Mouse (Mus musculus): ENCODE data around the gene Gm20662.

The Gm20662 gene

DNA sequence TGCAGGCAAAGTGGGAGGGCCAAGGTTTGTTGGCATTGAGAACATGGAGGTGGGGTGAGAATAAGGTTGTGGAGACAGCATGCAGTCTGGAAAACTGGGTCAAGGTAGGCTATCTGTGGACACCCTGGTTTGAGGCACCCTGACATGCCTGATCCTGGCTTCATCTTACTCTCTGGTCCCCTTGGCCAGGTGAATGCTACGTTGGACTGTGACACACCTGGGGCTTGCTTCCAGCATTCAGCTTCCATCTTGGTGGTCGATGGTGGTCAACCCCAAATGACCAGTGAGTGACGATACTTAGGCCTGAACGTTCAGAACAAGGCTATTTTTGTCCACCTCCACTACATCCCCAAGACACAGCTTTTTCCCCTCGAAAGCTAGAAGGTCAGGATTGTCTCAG lies at the start of gene Gm20662:
TSS of gene Gm20662 (plus strand) at position 301 of the 400 bp plus-strand sequence.
- no peak for DNase-seq (ENCODE audit: low spot score)

GRCm38 (mm10) chr9:107947241-107948194 lies 48.6 kb upstream of the Gm20662 start:
- peak; percentile 43 for DNase-seq (ENCODE audit: low spot score)

DNA sequence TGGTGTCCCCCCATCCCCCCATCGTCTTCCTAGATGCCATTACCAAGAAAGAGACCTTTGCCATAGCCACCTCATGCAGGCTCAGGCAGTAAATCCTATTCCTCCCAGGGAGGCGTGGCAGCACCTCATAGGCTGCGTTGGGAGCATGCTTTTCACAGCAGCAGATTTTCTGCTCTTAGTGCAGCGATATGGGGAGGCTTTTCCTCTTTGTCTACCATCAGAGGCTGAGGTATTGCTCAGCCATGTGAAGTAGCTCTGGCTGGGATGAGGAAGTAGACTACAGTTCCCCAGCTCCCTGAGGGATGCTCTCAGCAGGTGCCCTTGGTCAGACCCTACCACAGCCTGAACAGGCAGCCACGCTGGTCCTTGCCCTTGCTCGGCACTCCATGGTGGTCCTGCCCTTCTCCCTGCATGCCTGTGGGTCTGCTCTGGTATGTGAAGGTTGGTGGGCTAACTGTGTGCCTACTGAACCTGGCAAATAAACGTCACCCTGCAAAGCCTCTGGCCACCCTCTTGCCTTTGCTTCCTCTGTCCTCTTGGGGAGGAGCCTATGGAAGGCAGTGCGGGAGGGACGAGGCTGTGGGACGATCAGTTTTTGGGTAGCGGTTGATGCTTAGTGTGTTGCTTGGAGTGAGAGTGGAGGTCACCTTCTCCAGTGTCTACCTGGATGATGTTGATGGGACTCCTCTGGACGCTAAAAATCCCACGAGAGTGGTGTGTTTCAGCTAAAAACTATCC lies 46.8 kb upstream of the Gm20662 start:
- DNase-seq (ENCODE audit: low spot score) = no peak

DNA sequence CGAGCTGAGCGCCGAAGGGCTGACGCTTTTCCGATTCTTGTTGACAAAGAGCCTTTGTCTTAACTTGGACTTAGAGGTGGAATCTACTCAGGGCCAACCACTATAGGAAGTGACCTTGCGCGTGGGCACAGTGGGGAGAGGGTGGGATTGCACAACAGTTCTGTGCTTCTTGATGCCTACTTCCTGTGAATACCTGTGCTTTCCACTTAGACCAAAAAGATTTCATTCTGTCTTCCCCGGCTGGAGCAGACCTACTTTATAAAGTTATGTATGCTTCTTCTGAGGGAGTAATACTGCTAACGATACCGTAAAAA lies 46.3 kb upstream of the Gm20662 start, which contains the start of gene Traip:
TSS of gene Traip (plus strand) at position 215 of the 314 bp plus-strand sequence.
- no peak for DNase-seq (ENCODE audit: low spot score)

- peak; percentile 92 for DNase-seq (ENCODE audit: low spot score)
Measured at GRCm38 (mm10) chr9:107950460-107951355, 45.4 kb upstream of the Gm20662 start.

GRCm38 (mm10) chr9:107955613-107956289 lies 40.4 kb upstream of the Gm20662 start:
- DNase-seq (ENCODE audit: low spot score) = no peak

- DNase-seq (ENCODE audit: low spot score) = no peak
Measured at GRCm38 (mm10) chr9:107957141-107957540, 39.0 kb upstream of the Gm20662 start.

DNA sequence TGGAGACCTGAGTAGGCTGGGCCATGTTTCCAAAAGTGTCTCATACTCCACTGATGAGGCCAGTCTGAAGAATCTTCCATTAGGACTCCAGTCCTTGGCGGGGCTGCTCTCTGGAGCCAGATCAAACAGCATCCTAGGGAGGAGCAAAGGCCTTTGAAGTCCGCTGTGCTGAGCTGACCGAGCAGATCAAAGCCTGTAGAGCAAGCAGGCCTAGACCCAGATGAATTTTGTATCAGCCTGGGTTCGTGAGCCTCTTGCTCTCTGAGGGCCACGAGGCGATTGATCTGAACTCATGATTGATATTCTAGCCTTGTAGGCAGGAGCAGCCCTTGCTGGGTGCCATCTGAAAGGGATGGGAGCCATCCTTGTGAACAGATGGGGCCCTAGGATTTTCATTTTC lies 36.3 kb upstream of the Gm20662 start:
- no peak for DNase-seq (ENCODE audit: low spot score)

DNA sequence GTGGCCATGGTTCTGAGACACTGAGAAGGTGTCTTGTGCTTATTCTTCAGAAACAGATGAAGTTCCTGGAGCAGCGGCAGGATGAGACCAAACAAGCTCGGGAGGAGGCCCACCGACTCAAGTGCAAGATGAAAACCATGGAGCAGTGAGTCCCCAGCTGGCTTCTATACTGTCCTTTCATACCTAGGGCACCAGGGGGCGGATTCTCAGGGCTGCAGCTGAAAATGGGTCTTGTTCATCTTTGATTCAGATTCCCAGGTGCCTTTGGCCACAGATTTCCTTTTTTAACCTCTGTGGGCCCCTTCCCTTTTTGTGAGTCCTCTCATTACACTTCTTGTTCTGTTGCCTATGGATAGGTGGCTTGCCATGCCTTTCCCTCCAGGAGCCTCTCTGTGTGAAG lies 35.2 kb upstream of the Gm20662 start:
- no peak for DNase-seq (ENCODE audit: low spot score)

GRCm38 (mm10) chr9:107961351-107961762 lies 34.8 kb upstream of the Gm20662 start:
- peak; percentile 85 for DNase-seq (ENCODE audit: low spot score)

GRCm38 (mm10) chr9:107961881-107962280 lies 34.3 kb upstream of the Gm20662 start:
- DNase-seq (ENCODE audit: low spot score) = peak; percentile 80

DNA sequence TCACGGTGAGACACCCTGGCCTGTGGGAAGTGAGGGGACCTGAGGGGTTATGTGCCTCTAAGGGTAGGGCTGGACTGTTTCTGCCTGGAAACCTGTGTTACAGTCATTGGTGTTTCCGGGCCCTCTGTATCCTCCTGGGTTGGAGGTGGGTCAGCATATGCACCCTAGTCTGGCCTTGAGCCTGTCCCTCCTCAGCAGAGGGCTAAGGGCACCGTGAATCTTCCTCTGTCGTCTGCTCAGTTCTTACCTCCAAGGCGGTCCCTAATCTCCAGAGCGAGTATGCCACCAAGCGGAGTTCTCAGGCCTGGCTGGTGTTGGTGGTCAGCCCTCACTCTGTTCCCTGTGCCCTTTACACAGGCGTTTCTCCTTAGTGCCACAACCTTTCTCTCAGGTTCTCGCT lies 33.2 kb upstream of the Gm20662 start:
- no peak for DNase-seq (ENCODE audit: low spot score)

DNA sequence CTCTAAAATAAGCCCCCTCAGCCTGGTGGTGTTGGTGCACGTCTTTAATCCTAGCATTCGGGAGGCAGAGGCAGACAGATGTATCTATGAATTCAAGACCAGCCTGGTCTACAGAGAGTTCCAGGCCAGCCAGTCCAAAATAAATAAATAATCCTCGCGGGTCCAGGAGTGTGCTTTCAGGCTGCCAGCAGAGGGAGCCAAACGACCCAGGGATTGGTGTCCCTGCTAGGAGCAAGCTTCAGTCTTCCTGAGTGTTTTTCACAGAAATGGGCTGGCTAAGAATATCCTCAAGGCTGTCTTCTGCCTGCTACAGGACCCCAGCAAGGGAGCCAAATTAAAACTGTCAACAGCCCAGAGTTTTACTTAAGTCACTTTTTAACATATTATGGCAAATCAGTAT lies 32.4 kb upstream of the Gm20662 start:
- DNase-seq (ENCODE audit: low spot score) = peak; percentile 84

DNA sequence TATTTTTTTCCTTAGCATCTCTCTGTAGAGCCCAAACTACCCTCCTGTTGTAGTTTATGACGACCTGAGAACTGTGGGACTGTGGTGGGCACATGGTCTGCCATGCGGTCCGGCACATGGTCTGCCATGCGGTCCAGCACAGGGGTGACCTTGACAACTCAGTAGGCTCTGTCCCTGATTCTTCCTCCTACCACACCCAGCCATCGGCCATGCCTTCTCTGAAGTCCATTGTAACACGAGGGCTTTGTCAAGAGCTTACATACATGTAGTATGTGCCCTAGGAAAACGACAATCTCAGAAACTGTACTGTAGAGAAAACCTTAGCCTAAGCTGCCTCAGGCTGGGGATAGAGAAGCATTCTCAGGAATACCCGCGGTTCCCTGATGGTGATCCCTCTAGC lies 31.5 kb upstream of the Gm20662 start:
- no peak for DNase-seq (ENCODE audit: low spot score)

DNA sequence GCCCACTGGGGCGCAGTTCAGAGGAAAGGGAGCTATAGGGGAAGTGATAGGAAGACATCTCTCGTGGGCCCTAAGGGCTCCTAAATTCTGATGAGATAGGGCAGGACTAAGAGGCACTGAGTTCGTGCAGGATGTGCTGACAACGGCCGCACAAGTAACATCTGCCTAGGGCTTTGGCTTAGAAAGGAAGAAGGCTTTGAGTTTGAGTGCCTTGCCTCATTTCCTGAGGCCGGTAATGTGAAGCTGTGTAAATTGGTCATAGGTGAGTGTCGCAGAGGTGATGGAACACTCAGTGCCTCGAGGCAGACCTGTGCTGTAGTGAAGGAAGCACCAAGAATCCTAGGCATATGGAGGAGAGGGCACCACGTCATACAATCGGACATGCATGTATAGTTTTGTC lies 29.5 kb upstream of the Gm20662 start:
- no peak for DNase-seq (ENCODE audit: low spot score)

DNA sequence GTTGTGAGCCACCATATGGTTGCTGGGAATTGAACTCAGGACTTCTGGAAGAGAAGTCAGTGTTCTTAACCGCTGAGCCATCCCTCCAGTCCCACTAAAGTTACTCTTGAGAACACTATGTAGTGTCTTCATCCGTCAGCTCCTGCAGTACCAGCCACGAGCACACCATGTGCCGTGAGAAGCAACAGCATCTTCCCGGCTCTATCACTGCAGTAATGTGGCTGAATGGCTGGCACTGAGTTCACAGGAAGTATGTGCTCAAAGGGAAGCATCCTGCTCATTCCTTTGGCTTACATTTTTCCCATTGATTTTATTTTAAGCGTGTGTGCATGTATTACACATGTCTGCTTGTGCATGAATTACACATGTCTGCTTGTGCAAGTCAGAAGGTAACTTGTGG lies 28.7 kb upstream of the Gm20662 start:
- no peak for DNase-seq (ENCODE audit: low spot score)

GRCm38 (mm10) chr9:107968531-107968930 lies 27.6 kb upstream of the Gm20662 start:
- DNase-seq (ENCODE audit: low spot score) = no peak

- DNase-seq (ENCODE audit: low spot score) = no peak
Measured at GRCm38 (mm10) chr9:107970311-107970710, 25.8 kb upstream of the Gm20662 start.

- no peak for DNase-seq (ENCODE audit: low spot score)
Measured at GRCm38 (mm10) chr9:107971690-107972541, 24.2 kb upstream of the Gm20662 start.

DNA sequence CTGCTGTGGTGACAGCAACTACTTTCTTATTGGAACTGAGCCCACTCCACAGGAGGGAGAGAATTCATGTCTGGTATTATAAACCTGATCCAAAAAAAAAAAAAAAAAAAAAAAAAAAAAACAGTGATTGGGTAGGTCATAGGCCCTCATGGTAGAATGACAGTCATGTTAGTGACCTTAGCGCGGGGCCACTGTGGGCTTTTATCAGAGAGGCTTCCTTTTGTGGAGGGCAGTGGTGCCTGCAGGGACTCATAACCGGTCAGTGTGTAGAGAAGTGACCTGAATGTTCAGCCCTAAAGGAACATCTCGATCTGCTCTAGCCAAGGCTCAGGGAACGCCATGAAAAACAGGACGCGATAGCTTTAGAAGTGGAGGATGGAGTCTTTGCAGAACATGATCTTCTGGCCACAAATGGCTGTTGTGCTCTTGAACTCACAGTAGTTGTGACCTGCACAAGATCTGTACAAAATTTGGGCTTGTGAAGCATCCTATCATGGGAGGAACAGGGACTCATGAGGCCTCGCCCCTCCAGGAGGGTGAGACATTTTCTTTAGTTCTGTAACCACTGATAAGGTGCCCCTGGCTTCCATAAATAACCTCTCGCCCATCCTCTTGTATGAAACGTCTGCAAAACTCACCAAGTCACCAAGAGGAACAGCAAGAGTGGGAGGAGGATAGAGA lies 21.5 kb upstream of the Gm20662 start:
- no peak for DNase-seq (ENCODE audit: low spot score)

Measured in layer of hippocampus, adult 11-12 months (tissue).